Mouse (Mus musculus) embryonic fibroblast, embryonic 13.5 days (primary cell): ENCODE results near the gene Mdga1.

ENCODE experiments used
- CTCF ChIP-seq: IDR thresholded peaks from 2 replicates; pipeline ENCODE4 v1.5.1; 2011; ENCODE audit warnings: mild to moderate bottlenecking, control low read depth, low read length, moderate library complexity, borderline replicate concordance; ENCODE audit not compliant: insufficient read depth
- POLR2A ChIP-seq: IDR thresholded peaks from 2 replicates; pipeline ENCODE4 v1.6.1; 2011; ENCODE audit warnings: low read depth, mild to moderate bottlenecking, control low read depth, low read length, moderate library complexity

- TF ChIP-seq POLR2A, result no peak
- no peak for TF ChIP-seq CTCF
Measured at GRCm38 (mm10) chr17:29873580-29874015, 96.3 kb downstream of the Mdga1 start.
